In genomic region chr5:111426249-111426648, GRCm38 (mm10) we compare ENCODE assay signal across 15 mouse cellular contexts. TPM values are rescaled to one million over a fixed set of nuclear protein-coding genes. Genes with fewer than 3 reads are reported as not detected.
DNase-seq lines count a peak whose midpoint lies in the region; ATAC-seq and TF ChIP-seq lines count a peak whose summit lies in the region.
"Had no signal": no experiment of that assay in that cellular context is flagged by ENCODE, and none has a peak within 500 bp of the region (broad histone marks: within the 10 kb centered on the region; RNA-seq: fewer than 3 reads in every experiment).

No protein-coding gene starts in this region.

- TF ChIP-seq EP300 in heart, adult 2 months (IDR thresholded peaks at IDR 0.05; ENCODE audit: insufficient read depth, low read depth, low read length), result no peak

- peaks cover 5% of the 10 kb centered on the region for H3K79me2 ChIP-seq in heart, adult 2 months (replicated peaks; ENCODE audit: control insufficient read depth, insufficient read depth, low read length)

- TF ChIP-seq POLR2A in heart, adult 2 months (IDR thresholded peaks at IDR 0.05; ENCODE audit: insufficient read depth, low read depth, low read length), result no peak

- intact Hi-C loops in heart, adult 2 months (cut with DNase I), result no loop called here

- no peak for TF ChIP-seq CTCF in midbrain, postnatal 0 days (IDR thresholded peaks at IDR 0.05)
- TF ChIP-seq CTCF in heart, adult 2 months (IDR thresholded peaks at IDR 0.05), result no peak

- peaks cover 46% of the 10 kb centered on the region for H3K36me3 ChIP-seq in embryonic facial prominence, embryonic 12.5 days
- peaks cover 52% of the 10 kb centered on the region for H3K36me3 ChIP-seq in forebrain, embryonic 12.5 days (replicated peaks)
- H3K36me3 ChIP-seq in hindbrain, embryonic 15.5 days, result no peaks in the 10 kb centered on the region
- peaks cover 2% of the 10 kb centered on the region; the same call in 1 of the 2 replicates for H3K36me3 ChIP-seq in midbrain, postnatal 0 days (ENCODE audit: insufficient read depth, low read length)
- peaks cover 15% of the 10 kb centered on the region for H3K36me3 ChIP-seq in heart, adult 2 months (ENCODE audit: control insufficient read depth, insufficient read depth, low read length)

- no peak for DNase-seq in midbrain, postnatal 0 days (ENCODE audit: low spot score)
- no peak for DNase-seq in heart, adult 2 months
- no peak for DNase-seq in thymus, postnatal 14 days
- DNase-seq in adrenal gland, postnatal 25 days, result no peak
- DNase-seq: adrenal gland, adult 2 months; cerebellum, postnatal 10 days; layer of hippocampus, postnatal 36 days; liver; lung, embryonic 14.5 days had no signal

- no peaks in the 10 kb centered on the region for H3K27me3 ChIP-seq in embryonic facial prominence, embryonic 12.5 days
- no peaks in the 10 kb centered on the region for H3K27me3 ChIP-seq in forebrain, embryonic 12.5 days
- H3K27me3 ChIP-seq in hindbrain, embryonic 15.5 days, result no peaks in the 10 kb centered on the region
- no peaks in the 10 kb centered on the region for H3K27me3 ChIP-seq in midbrain, postnatal 0 days (ENCODE audit: insufficient read depth, low read length)
- no peaks in the 10 kb centered on the region for H3K27me3 ChIP-seq in heart, adult 2 months (ENCODE audit: control insufficient read depth, insufficient read depth, low read length)

- WGBS in embryonic facial prominence, embryonic 12.5 days, result 30% methylated on average over 5 of the region's 5 CpGs
- 34% methylated on average over 5 of the region's 5 CpGs for WGBS in forebrain, embryonic 12.5 days
- WGBS in hindbrain, embryonic 15.5 days, result 27% methylated on average over 5 of the region's 5 CpGs
- WGBS in midbrain, postnatal 0 days, result 26% methylated on average over 5 of the region's 5 CpGs
- 72% methylated on average over 5 of the region's 5 CpGs for WGBS in heart, adult 2 months

- no peak for ATAC-seq in embryonic facial prominence, embryonic 12.5 days (ENCODE audit: insufficient number of reproducible peaks, insufficient read depth, low FRiP score, low TSS enrichment)
- ATAC-seq in forebrain, embryonic 12.5 days (ENCODE audit: low FRiP score), result no peak
- ATAC-seq in hindbrain, embryonic 15.5 days (ENCODE audit: low FRiP score, low read depth), result no peak
- ATAC-seq in midbrain, postnatal 0 days (ENCODE audit: low FRiP score), result no peak
- ATAC-seq: inflammation-experienced regulatory T-cells, adult 6 months; Patski had no signal

- H3K9ac ChIP-seq in embryonic facial prominence, embryonic 12.5 days, result peak overlapping the region; percentile 37; the same call in 1 of the 2 replicates
- peak overlapping the region; percentile 26; the same call in 1 of the 2 replicates for H3K9ac ChIP-seq in forebrain, embryonic 12.5 days
- H3K9ac ChIP-seq in hindbrain, embryonic 15.5 days, result peak overlapping the region; percentile 31
- peak overlapping the region; percentile 55 for H3K9ac ChIP-seq in midbrain, postnatal 0 days (replicated peaks; ENCODE audit: low read length, poor library complexity, severe bottlenecking)
- no peak overlapping the region for H3K9ac ChIP-seq in heart, adult 2 months (ENCODE audit: low read depth, low read length)
- H3K9ac ChIP-seq: lung, embryonic 14.5 days had no signal

- H3K9me3 ChIP-seq in embryonic facial prominence, embryonic 12.5 days, result no peaks in the 10 kb centered on the region
- H3K9me3 ChIP-seq in forebrain, embryonic 12.5 days, result no peaks in the 10 kb centered on the region
- H3K9me3 ChIP-seq in hindbrain, embryonic 15.5 days, result no peaks in the 10 kb centered on the region
- H3K9me3 ChIP-seq in midbrain, postnatal 0 days (ENCODE audit: low read length), result no peaks in the 10 kb centered on the region

- H3K4me2 ChIP-seq in embryonic facial prominence, embryonic 12.5 days (replicated peaks), result peak overlapping the region; percentile 91
- H3K4me2 ChIP-seq in forebrain, embryonic 12.5 days, result peak overlapping the region; percentile 98
- peak overlapping the region; percentile 88 for H3K4me2 ChIP-seq in hindbrain, embryonic 15.5 days
- peak overlapping the region; percentile 92 for H3K4me2 ChIP-seq in midbrain, postnatal 0 days (ENCODE audit: low read depth, low read length, poor library complexity, severe bottlenecking)
- H3K4me2 ChIP-seq: lung, embryonic 14.5 days had no signal

- H3K4me3 ChIP-seq in embryonic facial prominence, embryonic 12.5 days, result peak overlapping the region; percentile 95
- H3K4me3 ChIP-seq in forebrain, embryonic 12.5 days (replicated peaks), result peak overlapping the region; percentile 98
- peak overlapping the region; percentile 92 for H3K4me3 ChIP-seq in hindbrain, embryonic 15.5 days
- peak overlapping the region; percentile 90 for H3K4me3 ChIP-seq in midbrain, postnatal 0 days (ENCODE audit: low read depth, low read length)
- no peak overlapping the region for H3K4me3 ChIP-seq in heart, adult 2 months

- no peak overlapping the region for H3K27ac ChIP-seq in embryonic facial prominence, embryonic 12.5 days
- H3K27ac ChIP-seq in forebrain, embryonic 12.5 days, result 0 out of 2 replicates have a peak overlapping the region, but pooled peaks have one; percentile 50
- peak overlapping the region; percentile 41; the same call in 1 of the 2 replicates for H3K27ac ChIP-seq in hindbrain, embryonic 15.5 days (replicated peaks)
- H3K27ac ChIP-seq in midbrain, postnatal 0 days (ENCODE audit: low read depth, low read length), result peak overlapping the region; percentile 63
- no peak overlapping the region for H3K27ac ChIP-seq in heart, adult 2 months

- H3K4me1 ChIP-seq in embryonic facial prominence, embryonic 12.5 days, result peaks cover 94% of the 10 kb centered on the region
- peaks cover 99% of the 10 kb centered on the region for H3K4me1 ChIP-seq in forebrain, embryonic 12.5 days
- peaks cover 85% of the 10 kb centered on the region for H3K4me1 ChIP-seq in hindbrain, embryonic 15.5 days (replicated peaks)
- peaks cover 23% of the 10 kb centered on the region for H3K4me1 ChIP-seq in midbrain, postnatal 0 days (ENCODE audit: insufficient read depth, low read length)
- peaks cover 17% of the 10 kb centered on the region for H3K4me1 ChIP-seq in heart, adult 2 months (ENCODE audit: control insufficient read depth, insufficient read depth, low read length)

RNA-seq across cellular contexts. Expression of gene Mn1, which starts 9.1 kb away (rescaled TPM):
- 57.8 and 58.3 TPM in 2 replicates for polyA plus RNA-seq in embryonic facial prominence, embryonic 12.5 days (2016; fragmentation: Nextera tagmentation; extraction: Ambion mirVana)
- polyA plus RNA-seq in forebrain, embryonic 12.5 days (2016; fragmentation: Nextera tagmentation; extraction: Ambion mirVana), result 55.8 and 62.6 TPM in 2 replicates
- polyA plus RNA-seq in hindbrain, embryonic 15.5 days (2015; fragmentation: Nextera tagmentation; extraction: Ambion mirVana), result 38.7 and 40.3 TPM in 2 replicates
- total RNA-seq in midbrain, postnatal 0 days (2014; rRNA removed), result 112 and 139 TPM in 2 replicates
- 49.6 and 49.8 TPM in 2 replicates for polyA plus RNA-seq in midbrain, postnatal 0 days (2015; fragmentation: Nextera tagmentation; extraction: Ambion mirVana)
- total RNA-seq in heart, adult 2 months (2021), result 10 to 100 TPM; 18.7 to 23.9 TPM
- 4.8 and 5.5 TPM in 2 replicates for polyA plus RNA-seq in heart, adult 2 months (2012; rRNA removed)
- 2.3 and 4.9 TPM in 2 replicates for total RNA-seq in adrenal gland, postnatal 25 days (2021)
- total RNA-seq: neutrophil, adult 5-6 weeks had no signal
- polyA plus RNA-seq: inflammation-experienced regulatory T-cells, adult 6 months had no signal

Comparison
In these comparisons a context has a peak if more than half of its experiments do, and no peak if none do; other contexts are left out.
1. H3K27ac ChIP-seq: peak in forebrain, embryonic 12.5 days (single experiment), hindbrain, embryonic 15.5 days (single experiment) and midbrain, postnatal 0 days (single experiment); none in embryonic facial prominence, embryonic 12.5 days (single experiment) and heart, adult 2 months (single experiment).
2. Peak in every context shown above with its lines, with median percentiles within 50 percentile points of each other: H3K4me2 ChIP-seq.